Mouse (Mus musculus): ENCODE results near the gene Cyp27b1.

GRCm38 (mm10) chr10:127080901-127081780 is 33.1 kb downstream of the Cyp27b1 start:
- no peak for TF ChIP-seq GATA1 (IDR thresholded peaks at IDR 0.05; ENCODE audit: low read length)
- no peak for TF ChIP-seq TAL1 (IDR thresholded peaks at IDR 0.05; ENCODE audit: low read length)
